Mouse (Mus musculus) forebrain, postnatal 0 days (tissue): Measurements from ENCODE around the gene Tex52. TPM values are rescaled to one million over a fixed set of nuclear protein-coding genes. Genes with fewer than 3 reads are reported as not detected.
A peak's percentile ranks its signal among the peaks of the same experiment; 100 is the strongest.

Source experiments
- ATAC-seq: fragments of 200-750 bp; cut with Nextera tagmentation; 2 replicates; pipeline ENCODE4 v1.8.0; 2017; ENCODE audit warnings: mild to moderate bottlenecking, moderate library complexity
- DNase-seq: peaks from one replicate; pipeline ENCODE4 v3.0.0-alpha.2; 2015
- H3K27ac ChIP-seq: fragments of 300-500 bp; sonication (generic); 2 replicates; pipeline ENCODE4 v1.5.1; 2014; ENCODE audit warnings: low read depth, mild to moderate bottlenecking, antibody characterized with exemption, low read length, moderate library complexity, mixed read lengths
- H3K27me3 ChIP-seq: fragments of 300-500 bp; sonication (generic); 2 replicates; pipeline ENCODE4 v1.6.1; 2014; ENCODE audit warnings: mild to moderate bottlenecking, low read length, mixed read lengths; ENCODE audit not compliant: insufficient read depth
- H3K36me3 ChIP-seq: fragments of 300-500 bp; sonication (generic); 2 replicates; pipeline ENCODE4 v1.6.1; 2014; ENCODE audit warnings: mild to moderate bottlenecking, moderate library complexity; ENCODE audit not compliant: insufficient read depth
- H3K4me1 ChIP-seq: fragments of 300-500 bp; sonication (generic); 2 replicates; pipeline ENCODE4 v1.6.1; 2014; ENCODE audit warnings: antibody characterized with exemption; ENCODE audit not compliant: insufficient read depth
- H3K4me2 ChIP-seq: fragments of 300-500 bp; sonication (generic); 2 replicates; pipeline ENCODE4 v1.6.1; 2014; ENCODE audit warnings: low read depth, mild to moderate bottlenecking, moderate library complexity
- H3K4me3 ChIP-seq: fragments of 300-500 bp; sonication (generic); 2 replicates; pipeline ENCODE4 v1.5.1; 2014; ENCODE audit warnings: low read depth, low read length, mixed read lengths
- H3K9ac ChIP-seq: fragments of 300-500 bp; sonication (generic); 2 replicates; pipeline ENCODE4 v1.6.1; 2014; ENCODE audit warnings: mild to moderate bottlenecking
- H3K9me3 ChIP-seq: fragments of 300-500 bp; sonication (generic); 2 replicates; pipeline ENCODE4 v1.6.1; 2016; ENCODE audit warnings: low read length
- CTCF ChIP-seq: sonication (generic); IDR thresholded peaks from 2 replicates; pipeline ENCODE4 v1.5.1; 2016; ENCODE audit warnings: antibody characterized with exemption, control low read depth, low read depth
- WGBS: fragments of 180-500 bp; shearing (Covaris S2); extraction: QIAGEN DNeasy Blood & Tissue Kit; methylation state at CpG from one replicate; pipeline ENCODE4 v1.1.7; 2014; 5-methylcytosine and 5-hydroxymethylcytosine counted together
- polyA plus RNA-seq: library from polyadenylated mRNA; unstranded; fragments of >200 nt; fragmentation: Nextera tagmentation; extraction: Ambion mirVana; gene quantifications from 2 replicates; pipeline ENCODE4 v1.2.1, GENCODE M21; 2015
- total RNA-seq: library from RNA; depleted of rRNA; stranded (reverse); fragments of >200 nt; gene quantifications from 2 replicates; pipeline ENCODE4 v1.2.3, GENCODE M21; 2014

The Tex52 gene
- total and polyA plus RNA-seq, 2 experiments from 2014 or later: 0.58 TPM; not detected in 1

- peak within 1 kb of the TSS; percentile 49 for H3K4me2 ChIP-seq
- TF ChIP-seq CTCF: no peak
- H3K36me3 ChIP-seq: no peaks in the 10 kb centered on the region
- no peak for ATAC-seq
- no peak for DNase-seq
- peak within 1 kb of the TSS; percentile 48 for H3K27ac ChIP-seq
- H3K9ac ChIP-seq: peak within 1 kb of the TSS; percentile 46
- H3K27me3 ChIP-seq: no peaks in the 10 kb centered on the region
- WGBS: 82% methylated on average over 3 of the region's 3 CpGs
- H3K4me3 ChIP-seq: peak within 1 kb of the TSS; percentile 29
- 0 out of 2 replicates have a peak, but pooled peaks cover 5% of the 10 kb centered on the region for H3K4me1 ChIP-seq
- H3K9me3 ChIP-seq: no peaks in the 10 kb centered on the region
Observed at GRCm38 (mm10) chr6:128398996-128399395, 23.7 kb downstream of the Tex52 start, which contains the start of gene Nrip2. TSS of gene Nrip2 (plus strand) at chr6:128399296.

GRCm38 (mm10) chr6:128399421-128400185 lies 24.3 kb downstream of the Tex52 start:
- H3K9me3 ChIP-seq: no peaks in the 10 kb centered on the region
- 0 out of 2 replicates have a peak, but pooled peaks cover 5% of the 10 kb centered on the region for H3K4me1 ChIP-seq
- no peaks in the 10 kb centered on the region for H3K27me3 ChIP-seq
- 36% methylated on average over 21 of the region's 21 CpGs for WGBS
- no peaks in the 10 kb centered on the region for H3K36me3 ChIP-seq
- peak; percentile 96 for ATAC-seq
- H3K9ac ChIP-seq: peak overlapping the region; percentile 46
- peak overlapping the region; percentile 29 for H3K4me3 ChIP-seq
- TF ChIP-seq CTCF: no peak; the same call in 1 of the 2 replicates
- peak overlapping the region; percentile 48 for H3K27ac ChIP-seq
- peak overlapping the region; percentile 49 for H3K4me2 ChIP-seq
- DNase-seq: peak; percentile 77

- 45% methylated on average over 5 of the region's 5 CpGs for WGBS
- Histone ChIP-seq H3K27ac (no peak overlapping the region), H3K4me1 (0 out of 2 replicates have a peak, but pooled peaks cover 5% of the 10 kb centered on the region), H3K4me3 (no peak overlapping the region), H3K27me3 (no peaks in the 10 kb centered on the region), H3K9ac (no peak overlapping the region), H3K4me2 (no peak overlapping the region), H3K9me3 (no peaks in the 10 kb centered on the region), H3K36me3 (peaks cover 28% of the 10 kb centered on the region)
- DNase-seq (no peak), ATAC-seq (peak; percentile 16; the same call in 1 of the 2 replicates)
- no peak for TF ChIP-seq CTCF
Observed at GRCm38 (mm10) chr6:128404708-128405107, 29.5 kb downstream of the Tex52 start.

- Histone ChIP-seq H3K9me3 (no peaks in the 10 kb centered on the region), H3K4me1 (no peaks in the 10 kb centered on the region), H3K36me3 (peaks cover 53% of the 10 kb centered on the region), H3K9ac (no peak overlapping the region), H3K4me3 (no peak overlapping the region), H3K27ac (no peak overlapping the region), H3K27me3 (no peaks in the 10 kb centered on the region), H3K4me2 (no peak overlapping the region)
- WGBS: 91% methylated on average over 7 of the region's 7 CpGs
- no peak for TF ChIP-seq CTCF
- DNase-seq: no peak
- ATAC-seq: no peak
Observed at GRCm38 (mm10) chr6:128408544-128409125, 33.4 kb downstream of the Tex52 start.

- no peak overlapping the region for H3K4me2 ChIP-seq
- no peak overlapping the region for H3K9ac ChIP-seq
- no peaks in the 10 kb centered on the region for H3K27me3 ChIP-seq
- H3K4me3 ChIP-seq: no peak overlapping the region
- no peaks in the 10 kb centered on the region for H3K9me3 ChIP-seq
- H3K27ac ChIP-seq: no peak overlapping the region
- WGBS: 95% methylated on average over 13 of the region's 13 CpGs
- H3K4me1 ChIP-seq: no peaks in the 10 kb centered on the region
- peaks cover 49% of the 10 kb centered on the region for H3K36me3 ChIP-seq
- no peak for ATAC-seq
- no peak for TF ChIP-seq CTCF
- DNase-seq: no peak
Observed at GRCm38 (mm10) chr6:128410305-128410704, 35.0 kb downstream of the Tex52 start.

- H3K4me3 ChIP-seq: no peak overlapping the region
- no peak overlapping the region for H3K4me2 ChIP-seq
- no peak overlapping the region for H3K9ac ChIP-seq
- DNase-seq: peak; percentile 87
- H3K4me1 ChIP-seq: no peaks in the 10 kb centered on the region
- peak; percentile 93 for TF ChIP-seq CTCF
- H3K27me3 ChIP-seq: no peaks in the 10 kb centered on the region
- H3K27ac ChIP-seq: no peak overlapping the region
- ATAC-seq: peak; percentile 75
- WGBS: 20% methylated on average over 3 of the region's 3 CpGs
- H3K9me3 ChIP-seq: no peaks in the 10 kb centered on the region
- H3K36me3 ChIP-seq: peaks cover 55% of the 10 kb centered on the region
Observed at GRCm38 (mm10) chr6:128411115-128411514, 35.9 kb downstream of the Tex52 start.

- no peak overlapping the region for H3K9ac ChIP-seq
- peaks cover 23% of the 10 kb centered on the region for H3K36me3 ChIP-seq
- H3K27ac ChIP-seq: no peak overlapping the region
- WGBS: 92% methylated on average over 5 of the region's 5 CpGs
- DNase-seq (no peak), ATAC-seq (no peak)
- no peak overlapping the region for H3K4me2 ChIP-seq
- no peaks in the 10 kb centered on the region for H3K9me3 ChIP-seq
- H3K4me1 ChIP-seq: no peaks in the 10 kb centered on the region
- H3K4me3 ChIP-seq: no peak overlapping the region
- no peaks in the 10 kb centered on the region for H3K27me3 ChIP-seq
- TF ChIP-seq CTCF: no peak
Observed at GRCm38 (mm10) chr6:128416169-128416568, 40.9 kb downstream of the Tex52 start.
